Mouse (Mus musculus) splenic B cell, adult 2 months (primary cell): ENCODE results near the gene Prss12.
A peak's percentile ranks its signal among the peaks of the same experiment; 100 is the strongest.
"Not testable (repeated sequence)": the region's sequence is repeated elsewhere in the genome, so short reads cannot be mapped to it uniquely, and the experiment has no call there.

Experiments
- DNase-seq: peaks from one replicate; pipeline ENCODE4 v3.0.0-alpha.2; 2011; ENCODE audit warnings: low read depth, low spot score
- H3K27me3 ChIP-seq: 2 replicates; pipeline ENCODE4 v1.6.1; 2012; ENCODE audit warnings: mild to moderate bottlenecking, low read length, moderate library complexity, mixed read lengths; ENCODE audit not compliant: control insufficient read depth, poor library complexity, insufficient read depth, severe bottlenecking
- H3K36me3 ChIP-seq: 2 replicates; pipeline ENCODE4 v1.6.1; 2012; ENCODE audit warnings: mild to moderate bottlenecking, low read length, moderate library complexity, mixed read lengths; ENCODE audit not compliant: control insufficient read depth, poor library complexity, insufficient read depth, severe bottlenecking

The Prss12 gene

GRCm38 (mm10) chr3:123447538-123448059, 886 bp downstream of the Prss12 start:
- peak; percentile 45 for DNase-seq
- no peaks in the 10 kb centered on the region for H3K27me3 ChIP-seq
- no peaks in the 10 kb centered on the region for H3K36me3 ChIP-seq

- peak; percentile 7 for DNase-seq
- no peaks in the 10 kb centered on the region for H3K36me3 ChIP-seq
Measured at GRCm38 (mm10) chr3:123448096-123448495, 1.4 kb downstream of the Prss12 start.

GRCm38 (mm10) chr3:123450107-123450506, 3.4 kb downstream of the Prss12 start:
- no peak for DNase-seq
- Histone ChIP-seq H3K27me3 (no peaks in the 10 kb centered on the region), H3K36me3 (no peaks in the 10 kb centered on the region)

More at GRCm38 (mm10) chr3:123448096-123448495, 1.4 kb downstream of the Prss12 start:
- no peaks in the 10 kb centered on the region for H3K27me3 ChIP-seq

GRCm38 (mm10) chr3:123452904-123453303, 6.2 kb downstream of the Prss12 start:
- H3K36me3 ChIP-seq: no peaks in the 10 kb centered on the region
- no peak for DNase-seq
- no peaks in the 10 kb centered on the region for H3K27me3 ChIP-seq

- DNase-seq: peak; percentile 34
- Histone ChIP-seq H3K36me3 (no peaks in the 10 kb centered on the region), H3K27me3 (no peaks in the 10 kb centered on the region)
Measured at GRCm38 (mm10) chr3:123459492-123459891, 12.8 kb downstream of the Prss12 start.

GRCm38 (mm10) chr3:123460436-123460835, 13.7 kb downstream of the Prss12 start:
- DNase-seq: no peak
- H3K36me3 ChIP-seq: no peaks in the 10 kb centered on the region
- H3K27me3 ChIP-seq: no peaks in the 10 kb centered on the region

- no peak for DNase-seq
- H3K36me3 ChIP-seq: no peaks in the 10 kb centered on the region
- no peaks in the 10 kb centered on the region for H3K27me3 ChIP-seq
Measured at GRCm38 (mm10) chr3:123462264-123462663, 15.6 kb downstream of the Prss12 start.

GRCm38 (mm10) chr3:123476833-123477232, 30.1 kb downstream of the Prss12 start:
- Histone ChIP-seq H3K27me3 (no peaks in the 10 kb centered on the region), H3K36me3 (no peaks in the 10 kb centered on the region)
- no peak for DNase-seq

- H3K36me3 ChIP-seq: no peaks in the 10 kb centered on the region
- DNase-seq: no peak
Measured at GRCm38 (mm10) chr3:123481266-123481665, 34.6 kb downstream of the Prss12 start.

GRCm38 (mm10) chr3:123491814-123492213, 45.1 kb downstream of the Prss12 start:
- no peak for DNase-seq
- H3K27me3 ChIP-seq: no peaks in the 10 kb centered on the region

More at GRCm38 (mm10) chr3:123481266-123481665, 34.6 kb downstream of the Prss12 start:
- no peaks in the 10 kb centered on the region for H3K27me3 ChIP-seq

GRCm38 (mm10) chr3:123493163-123493562, 46.5 kb downstream of the Prss12 start:
- no peak for DNase-seq
- Histone ChIP-seq H3K27me3 (no peaks in the 10 kb centered on the region), H3K36me3 (no peaks in the 10 kb centered on the region)

More at GRCm38 (mm10) chr3:123491814-123492213, 45.1 kb downstream of the Prss12 start:
- no peaks in the 10 kb centered on the region for H3K36me3 ChIP-seq

GRCm38 (mm10) chr3:123495088-123495487, 48.4 kb downstream of the Prss12 start:
- H3K36me3 ChIP-seq: no peaks in the 10 kb centered on the region
- H3K27me3 ChIP-seq: no peaks in the 10 kb centered on the region
- DNase-seq: no peak

GRCm38 (mm10) chr3:123498787-123499186, 52.1 kb downstream of the Prss12 start:
- DNase-seq: no peak
- no peaks in the 10 kb centered on the region for H3K27me3 ChIP-seq
- peaks cover 2% of the 10 kb centered on the region; the same call in 1 of the 2 replicates for H3K36me3 ChIP-seq

GRCm38 (mm10) chr3:123501798-123502197, 55.1 kb downstream of the Prss12 start:
- not testable (repeated sequence) for H3K27me3 ChIP-seq, H3K36me3 ChIP-seq, DNase-seq

GRCm38 (mm10) chr3:123503943-123504342, 57.2 kb downstream of the Prss12 start:
- Histone ChIP-seq H3K27me3 (no peaks in the 10 kb centered on the region), H3K36me3 (peaks cover 7% of the 10 kb centered on the region)
- no peak for DNase-seq

GRCm38 (mm10) chr3:123504783-123505182, 58.1 kb downstream of the Prss12 start:
- H3K36me3 ChIP-seq: peaks cover 7% of the 10 kb centered on the region
- DNase-seq: no peak
- H3K27me3 ChIP-seq: no peaks in the 10 kb centered on the region
